Mouse (Mus musculus) cerebellum, adult 2 months (tissue): ENCODE data around the gene Lgals1. TPM values are rescaled to one million over a fixed set of nuclear protein-coding genes. Genes with fewer than 3 reads are reported as not detected.

ENCODE experiments used
- DNase-seq, 2 experiments: peaks; one replicate each; pipeline ENCODE4 v3.0.0; 2021
- H3K27ac ChIP-seq: fragments of 200-500 bp; 2 replicates; pipeline ENCODE4 v1.5.1; 2012; ENCODE audit warnings: low read length, control low read depth, inconsistent platforms; ENCODE audit not compliant: insufficient read depth
- H3K27me3 ChIP-seq: fragments of 200-500 bp; 2 replicates; pipeline ENCODE4 v1.6.1; 2012; ENCODE audit warnings: inconsistent platforms, mild to moderate bottlenecking, low read length, moderate library complexity; ENCODE audit not compliant: control insufficient read depth, insufficient read depth
- H3K4me1 ChIP-seq: fragments of 200-500 bp; 2 replicates; pipeline ENCODE4 v1.6.1; 2011; ENCODE audit warnings: low read length; ENCODE audit not compliant: control insufficient read depth, insufficient read depth
- H3K4me3 ChIP-seq: fragments of 200-500 bp; replicated peaks from 2 replicates; pipeline ENCODE3; 2011; ENCODE audit warnings: mild to moderate bottlenecking, low read depth, low read length, control low read depth; ENCODE audit not compliant: insufficient read depth
- CTCF ChIP-seq: fragments of 200-500 bp; IDR thresholded peaks from 2 replicates; pipeline ENCODE4 v1.5.1; 2011; ENCODE audit warnings: low read depth, mild to moderate bottlenecking, control low read depth, low read length, moderate library complexity, borderline replicate concordance; ENCODE audit not compliant: insufficient read depth
- POLR2A ChIP-seq: fragments of 200-500 bp; IDR thresholded peaks from 2 replicates; pipeline ENCODE4 v1.6.1; 2011; ENCODE audit warnings: low read length, control low read depth, borderline replicate concordance; ENCODE audit not compliant: insufficient read depth
- WGBS: fragments of 180-500 bp; shearing (Covaris S2); methylation state at CpG from one replicate; pipeline ENCODE4 v1.1.7; 2018; 5-methylcytosine and 5-hydroxymethylcytosine counted together
- polyA plus RNA-seq: library from polyadenylated mRNA; depleted of rRNA; stranded (reverse); fragments of >200 nt; gene quantifications from 2 replicates; pipeline ENCODE4 v1.2.3, GENCODE M21; 2012

Lgals1 gene
- polyA plus RNA-seq, 1 experiment: 71.7 TPM

- Histone ChIP-seq H3K27me3 (no peaks in the 10 kb centered on the region), H3K4me1 (peaks cover 17% of the 10 kb centered on the region), H3K4me3 (peak overlapping the region; percentile 98), H3K27ac (peak overlapping the region; percentile 72)
- DNase-seq: peak; percentile 42 to 62
- TF ChIP-seq CTCF: no peak
- TF ChIP-seq POLR2A: no peak
- WGBS: 11% methylated on average over 8 of the region's 8 CpGs
Observed at GRCm38 (mm10) chr15:78914823-78915659, 11.5 kb upstream of the Lgals1 start.

GRCm38 (mm10) chr15:78915660-78916017 is 10.9 kb upstream of the Lgals1 start:
- peak; percentile 81 to 87 for DNase-seq
- no peaks in the 10 kb centered on the region for H3K27me3 ChIP-seq
- 7% methylated on average over 8 of the region's 8 CpGs for WGBS
- H3K4me1 ChIP-seq: peaks cover 17% of the 10 kb centered on the region
- TF ChIP-seq CTCF (peak; percentile 98), POLR2A (peak; percentile 14; the same call in 1 of the 2 replicates)
- H3K27ac ChIP-seq: peak overlapping the region; percentile 72
- peak overlapping the region; percentile 98 for H3K4me3 ChIP-seq

GRCm38 (mm10) chr15:78916052-78916826 is 10.3 kb upstream of the Lgals1 start:
- peaks cover 17% of the 10 kb centered on the region for H3K4me1 ChIP-seq
- H3K4me3 ChIP-seq: peak overlapping the region; percentile 98
- peak overlapping the region; percentile 37 for H3K27ac ChIP-seq
- TF ChIP-seq CTCF (no peak), POLR2A (no peak)
- WGBS: 12% methylated on average over 12 of the region's 12 CpGs
- peak; percentile 64 to 70 for DNase-seq
- H3K27me3 ChIP-seq: no peaks in the 10 kb centered on the region

- DNase-seq: no peak
- H3K27ac ChIP-seq: no peak overlapping the region
- TF ChIP-seq CTCF (no peak), POLR2A (no peak)
- H3K27me3 ChIP-seq: no peaks in the 10 kb centered on the region
- 84% methylated on average over 23 of the region's 23 CpGs for WGBS
- no peak overlapping the region for H3K4me3 ChIP-seq
- peaks cover 17% of the 10 kb centered on the region for H3K4me1 ChIP-seq
Observed at GRCm38 (mm10) chr15:78918126-78918525, 8.4 kb upstream of the Lgals1 start.

GRCm38 (mm10) chr15:78919914-78920313 is 6.6 kb upstream of the Lgals1 start:
- Histone ChIP-seq H3K27ac (no peak overlapping the region), H3K4me1 (peaks cover 17% of the 10 kb centered on the region), H3K27me3 (no peaks in the 10 kb centered on the region), H3K4me3 (no peak overlapping the region)
- no peak for TF ChIP-seq CTCF
- no peak for TF ChIP-seq POLR2A
- DNase-seq: no peak
- WGBS: 86% methylated on average over 12 of the region's 12 CpGs

GRCm38 (mm10) chr15:78922700-78923099 is 3.8 kb upstream of the Lgals1 start:
- Histone ChIP-seq H3K4me3 (no peak overlapping the region), H3K27me3 (no peaks in the 10 kb centered on the region), H3K27ac (no peak overlapping the region), H3K4me1 (peaks cover 30% of the 10 kb centered on the region)
- no peak for DNase-seq
- no peak for TF ChIP-seq POLR2A
- no peak for TF ChIP-seq CTCF
- WGBS: 92% methylated on average over 7 of the region's 7 CpGs

- H3K4me3 ChIP-seq: no peak overlapping the region
- DNase-seq: no peak
- no peak overlapping the region for H3K27ac ChIP-seq
- TF ChIP-seq POLR2A (no peak), CTCF (no peak)
- WGBS: 87% methylated on average over 6 of the region's 6 CpGs
- H3K27me3 ChIP-seq: no peaks in the 10 kb centered on the region
- H3K4me1 ChIP-seq: peaks cover 25% of the 10 kb centered on the region
Observed at GRCm38 (mm10) chr15:78923585-78923984, 2.9 kb upstream of the Lgals1 start.

- TF ChIP-seq CTCF (no peak), POLR2A (no peak)
- no peak overlapping the region for H3K27ac ChIP-seq
- peaks cover 25% of the 10 kb centered on the region for H3K4me1 ChIP-seq
- no peaks in the 10 kb centered on the region for H3K27me3 ChIP-seq
- 58% methylated on average over 8 of the region's 8 CpGs for WGBS
- DNase-seq: no peak
- H3K4me3 ChIP-seq: no peak overlapping the region
Observed at GRCm38 (mm10) chr15:78925129-78925528, 1.4 kb upstream of the Lgals1 start.
